Mouse (Mus musculus): ENCODE data around the gene Gm20662.

Gm20662 gene

GRCm38 (mm10) chr9:108085261-108085660, 89.1 kb downstream of the Gm20662 start:
- DNase-seq (ENCODE audit: low spot score in 2 of 2) = no peak

GRCm38 (mm10) chr9:108090611-108091120, 94.5 kb downstream of the Gm20662 start:
- DNase-seq (ENCODE audit: low spot score in 2 of 2) = no peak

- DNase-seq (ENCODE audit: low spot score in 2 of 2) = no peak
Measured at GRCm38 (mm10) chr9:108093586-108093985, 97.4 kb downstream of the Gm20662 start.

GRCm38 (mm10) chr9:108094184-108094941, 98.2 kb downstream of the Gm20662 start, which contains the start of gene Apeh:
Gene Apeh, minus strand, starts transcription at chr9:108094606.
- peak; percentile 79 to 82 for DNase-seq (ENCODE audit: low spot score in 2 of 2)

Data from right cerebral cortex, adult 2 months (tissue).